Mouse (Mus musculus) forebrain, embryonic 13.5 days (tissue): ENCODE results near the gene Lsm2. TPM values are rescaled to one million over a fixed set of nuclear protein-coding genes. Genes with fewer than 3 reads are reported as not detected.
A peak's percentile ranks its signal among the peaks of the same experiment; 100 is the strongest.
"Not testable (repeated sequence)": the region's sequence is repeated elsewhere in the genome, so short reads cannot be mapped to it uniquely, and the experiment has no call there.

Experiments
- ATAC-seq: fragments of 200-750 bp; cut with Nextera tagmentation; 2 replicates; pipeline ENCODE4 v1.8.0; 2017
- H3K27ac ChIP-seq: fragments of 300-500 bp; sonication (generic); 2 replicates; pipeline ENCODE4 v1.5.1; 2015; ENCODE audit warnings: inconsistent platforms, mild to moderate bottlenecking, moderate library complexity
- H3K27me3 ChIP-seq: fragments of 300-500 bp; sonication (generic); 2 replicates; pipeline ENCODE4 v1.6.1; 2015; ENCODE audit warnings: mild to moderate bottlenecking, inconsistent platforms
- H3K36me3 ChIP-seq: fragments of 300-500 bp; sonication (generic); 2 replicates; pipeline ENCODE4 v1.6.1; 2015; ENCODE audit warnings: mild to moderate bottlenecking, inconsistent platforms; ENCODE audit not compliant: poor library complexity, severe bottlenecking
- H3K4me1 ChIP-seq: fragments of 300-500 bp; sonication (generic); 2 replicates; pipeline ENCODE4 v1.6.1; 2015; ENCODE audit warnings: inconsistent platforms
- H3K4me2 ChIP-seq: fragments of 300-500 bp; sonication (generic); 2 replicates; pipeline ENCODE4 v1.6.1; 2015; ENCODE audit warnings: inconsistent platforms, mild to moderate bottlenecking, moderate library complexity
- H3K4me3 ChIP-seq: fragments of 300-500 bp; sonication (generic); 2 replicates; pipeline ENCODE4 v1.5.1; 2015; ENCODE audit warnings: mild to moderate bottlenecking, inconsistent platforms
- H3K9ac ChIP-seq: fragments of 300-500 bp; sonication (generic); 2 replicates; pipeline ENCODE4 v1.6.1; 2015; ENCODE audit warnings: mild to moderate bottlenecking, inconsistent platforms
- H3K9me3 ChIP-seq: fragments of 300-500 bp; sonication (generic); replicated peaks from 2 replicates; pipeline ENCODE4 v1.6.1; 2016; ENCODE audit warnings: inconsistent platforms
- WGBS: fragments of 180-500 bp; shearing (Covaris S2); methylation state at CpG from one replicate; pipeline ENCODE4 v1.1.7; 2015; 5-methylcytosine and 5-hydroxymethylcytosine counted together
- polyA plus RNA-seq: library from polyadenylated mRNA; unstranded; fragments of >200 nt; fragmentation: Nextera tagmentation; extraction: Ambion mirVana; gene quantifications from 2 replicates; pipeline ENCODE4 v1.2.1, GENCODE M21; 2015

Lsm2 gene
- polyA plus RNA-seq, 1 experiment from 2014 or later = 203 TPM

GRCm38 (mm10) chr17:34958734-34959129, 22.9 kb upstream of the Lsm2 start:
- H3K27ac ChIP-seq, H3K36me3 ChIP-seq, H3K9ac ChIP-seq, H3K9me3 ChIP-seq: not testable (repeated sequence)
- 2% methylated on average over 35 of the region's 47 CpGs for WGBS
- Histone ChIP-seq H3K27me3 (peaks cover 38% of the 10 kb centered on the region), H3K4me3 (peak overlapping the region; percentile 43), H3K4me1 (peaks cover 12% of the 10 kb centered on the region), H3K4me2 (peak overlapping the region; percentile 73)
- ATAC-seq = peak; percentile 37

- H3K36me3 ChIP-seq, H3K9me3 ChIP-seq: not testable (repeated sequence)
- ATAC-seq = peak; percentile 96
- Histone ChIP-seq H3K27ac (peak within 1 kb of the TSS; percentile 52; the same call in 1 of the 2 replicates), H3K4me3 (peak within 1 kb of the TSS; percentile 43), H3K4me1 (peaks cover 12% of the 10 kb centered on the region), H3K4me2 (peak within 1 kb of the TSS; percentile 73), H3K27me3 (peaks cover 40% of the 10 kb centered on the region), H3K9ac (peak within 1 kb of the TSS; percentile 44)
- WGBS = under 1% methylated on average over 31 of the region's 32 CpGs
Observed at GRCm38 (mm10) chr17:34959130-34959778, 22.4 kb upstream of the Lsm2 start, which contains the start of gene Hspa1b. Gene Hspa1b, minus strand, starts transcription at chr17:34959238.

GRCm38 (mm10) chr17:34959881-34960515, 21.7 kb upstream of the Lsm2 start:
- Histone ChIP-seq H3K4me3 (peak overlapping the region; percentile 43), H3K9me3 (no peaks in the 10 kb centered on the region), H3K4me2 (peak overlapping the region; percentile 73), H3K27me3 (peaks cover 36% of the 10 kb centered on the region), H3K4me1 (peaks cover 12% of the 10 kb centered on the region), H3K27ac (no peak overlapping the region; the same call in 1 of the 2 replicates), H3K9ac (peak overlapping the region; percentile 44; the same call in 1 of the 2 replicates), H3K36me3 (no peaks in the 10 kb centered on the region)
- no peak for ATAC-seq
- 10% methylated on average over 12 of the region's 12 CpGs for WGBS

- no peak overlapping the region for H3K9ac ChIP-seq
- no peak overlapping the region for H3K4me3 ChIP-seq
- no peak overlapping the region for H3K27ac ChIP-seq
- H3K4me1 ChIP-seq = peaks cover 12% of the 10 kb centered on the region
- H3K4me2 ChIP-seq = no peak overlapping the region
- ATAC-seq = no peak
- no peaks in the 10 kb centered on the region for H3K36me3 ChIP-seq
- H3K9me3 ChIP-seq = no peaks in the 10 kb centered on the region
- H3K27me3 ChIP-seq = peaks cover 29% of the 10 kb centered on the region
Observed at GRCm38 (mm10) chr17:34960702-34961493, 20.8 kb upstream of the Lsm2 start.

- Histone ChIP-seq H3K4me3 (no peak overlapping the region), H3K36me3 (no peaks in the 10 kb centered on the region), H3K9ac (no peak overlapping the region), H3K27ac (no peak overlapping the region), H3K9me3 (no peaks in the 10 kb centered on the region), H3K27me3 (peaks cover 22% of the 10 kb centered on the region), H3K4me2 (no peak overlapping the region), H3K4me1 (peaks cover 12% of the 10 kb centered on the region)
- no peak for ATAC-seq
- 41% methylated on average over 3 of the region's 3 CpGs for WGBS
Observed at GRCm38 (mm10) chr17:34962125-34962524, 19.5 kb upstream of the Lsm2 start.

GRCm38 (mm10) chr17:34962841-34963240, 18.8 kb upstream of the Lsm2 start:
- no peak overlapping the region for H3K9ac ChIP-seq
- peaks cover 29% of the 10 kb centered on the region for H3K27me3 ChIP-seq
- H3K4me2 ChIP-seq = no peak overlapping the region
- peaks cover 12% of the 10 kb centered on the region for H3K4me1 ChIP-seq
- WGBS = 57% methylated on average over 1 of the region's 1 CpGs
- H3K4me3 ChIP-seq = no peak overlapping the region
- no peak for ATAC-seq
- H3K9me3 ChIP-seq = no peaks in the 10 kb centered on the region
- no peaks in the 10 kb centered on the region for H3K36me3 ChIP-seq
- no peak overlapping the region for H3K27ac ChIP-seq

GRCm38 (mm10) chr17:34964640-34965049, 17.0 kb upstream of the Lsm2 start:
- Histone ChIP-seq H3K4me1 (peaks cover 8% of the 10 kb centered on the region), H3K4me3 (no peak overlapping the region), H3K4me2 (no peak overlapping the region), H3K9me3 (no peaks in the 10 kb centered on the region), H3K27ac (no peak overlapping the region), H3K36me3 (no peaks in the 10 kb centered on the region), H3K9ac (peak overlapping the region; percentile 18; the same call in 1 of the 2 replicates), H3K27me3 (peaks cover 47% of the 10 kb centered on the region)
- 5% methylated on average over 1 of the region's 1 CpGs for WGBS
- ATAC-seq = no peak

GRCm38 (mm10) chr17:34965627-34966026, 16.0 kb upstream of the Lsm2 start:
- peaks cover 48% of the 10 kb centered on the region for H3K27me3 ChIP-seq
- no peaks in the 10 kb centered on the region for H3K9me3 ChIP-seq
- ATAC-seq = no peak
- no peaks in the 10 kb centered on the region for H3K4me1 ChIP-seq
- no peak overlapping the region for H3K9ac ChIP-seq
- 83% methylated on average over 5 of the region's 5 CpGs for WGBS
- H3K27ac ChIP-seq = no peak overlapping the region
- H3K4me3 ChIP-seq = no peak overlapping the region
- H3K36me3 ChIP-seq = no peaks in the 10 kb centered on the region
- H3K4me2 ChIP-seq = no peak overlapping the region

GRCm38 (mm10) chr17:34969822-34970221, 11.8 kb upstream of the Lsm2 start, which contains the start of gene Gm20481:
Gene Gm20481, plus strand, starts transcription at chr17:34969912.
- not testable (repeated sequence) for H3K9me3 ChIP-seq, H3K4me3 ChIP-seq, H3K4me2 ChIP-seq, H3K27ac ChIP-seq, H3K4me1 ChIP-seq, ATAC-seq, H3K9ac ChIP-seq, H3K36me3 ChIP-seq
- H3K27me3 ChIP-seq = peaks cover 42% of the 10 kb centered on the region
- 62% methylated on average over 8 of the region's 11 CpGs for WGBS

GRCm38 (mm10) chr17:34970850-34971249, 10.8 kb upstream of the Lsm2 start:
- H3K4me3 ChIP-seq, ATAC-seq: not testable (repeated sequence)
- WGBS = 51% methylated on average over 24 of the region's 37 CpGs

GRCm38 (mm10) chr17:34971694-34972068, 10.0 kb upstream of the Lsm2 start:
- H3K27ac ChIP-seq, H3K36me3 ChIP-seq, ATAC-seq, H3K4me1 ChIP-seq, H3K9me3 ChIP-seq: not testable (repeated sequence)
- Histone ChIP-seq H3K4me3 (peak overlapping the region; percentile 40), H3K4me2 (peak overlapping the region; percentile 79), H3K9ac (0 out of 2 replicates have a peak overlapping the region, but pooled peaks have one; percentile 48), H3K27me3 (peaks cover 39% of the 10 kb centered on the region)
- WGBS = 0% methylated on average over 14 of the region's 43 CpGs

More at GRCm38 (mm10) chr17:34970850-34971249, 10.8 kb upstream of the Lsm2 start:
- not testable (repeated sequence) for H3K9ac ChIP-seq, H3K4me2 ChIP-seq, H3K9me3 ChIP-seq, H3K36me3 ChIP-seq, H3K4me1 ChIP-seq, H3K27ac ChIP-seq
- H3K27me3 ChIP-seq = peaks cover 41% of the 10 kb centered on the region
